In the genomic region with DNA sequence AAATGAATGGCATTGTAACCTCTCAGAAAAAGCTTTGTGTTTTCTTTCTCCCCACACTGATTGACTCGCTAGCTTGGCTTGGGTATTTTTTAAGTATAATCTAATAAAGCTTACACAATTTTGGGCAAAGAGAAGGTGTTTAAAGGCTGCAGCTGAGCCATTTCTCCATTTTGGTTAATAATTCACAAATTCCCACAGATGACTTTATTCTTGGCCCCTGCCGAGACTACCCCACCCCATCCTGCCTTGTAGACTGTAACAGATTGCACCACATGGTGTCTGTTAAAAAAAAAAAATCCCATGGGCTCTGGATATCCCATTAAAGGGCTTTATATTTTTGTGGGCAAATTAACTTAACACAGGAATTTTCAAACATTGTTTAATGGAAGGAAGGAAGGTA, we compare ENCODE assay signal across 21 mouse cellular contexts. TPM values are rescaled to one million over a fixed set of nuclear protein-coding genes. Genes with fewer than 3 reads are reported as not detected.
DNase-seq lines count a peak whose midpoint lies in the region; ATAC-seq lines count a peak whose summit lies in the region.
"Had no signal": no experiment of that assay in that cellular context is flagged by ENCODE, and none has a peak within 500 bp of the region (broad histone marks: within the 10 kb centered on the region; RNA-seq: fewer than 3 reads in every experiment).

No protein-coding gene starts in this region.

- ATAC-seq in kidney, embryonic 14.5 days (ENCODE audit: low FRiP score, low TSS enrichment), result no peak
- no peak for ATAC-seq in midbrain, embryonic 11.5 days (ENCODE audit: low FRiP score)
- no peak for ATAC-seq in midbrain, embryonic 13.5 days

- no peak overlapping the region for H3K4me2 ChIP-seq in kidney, embryonic 14.5 days (replicated peaks; ENCODE audit: low read depth, low read length)
- no peak overlapping the region for H3K4me2 ChIP-seq in midbrain, embryonic 11.5 days
- no peak overlapping the region for H3K4me2 ChIP-seq in midbrain, embryonic 13.5 days (replicated peaks)
- H3K4me2 ChIP-seq: embryonic facial prominence, embryonic 15.5 days; forebrain, embryonic 12.5 days; heart, embryonic 12.5 days; hindbrain, embryonic 14.5 days had no signal

- 0 out of 2 replicates have a peak, but pooled peaks cover 5% of the 10 kb centered on the region for H3K36me3 ChIP-seq in kidney, embryonic 14.5 days (ENCODE audit: control insufficient read depth, insufficient read depth, low read length)
- H3K36me3 ChIP-seq in midbrain, embryonic 11.5 days (ENCODE audit: control insufficient read depth, insufficient read depth, low read length), result no peaks in the 10 kb centered on the region
- no peaks in the 10 kb centered on the region for H3K36me3 ChIP-seq in midbrain, embryonic 13.5 days

- H3K9me3 ChIP-seq in kidney, embryonic 14.5 days (ENCODE audit: control insufficient read depth, low read length), result no peaks in the 10 kb centered on the region
- H3K9me3 ChIP-seq in midbrain, embryonic 11.5 days (ENCODE audit: control insufficient read depth, low read length), result no peaks in the 10 kb centered on the region
- H3K9me3 ChIP-seq in midbrain, embryonic 13.5 days, result no peaks in the 10 kb centered on the region
- H3K9me3 ChIP-seq: embryonic facial prominence, embryonic 15.5 days; forebrain, embryonic 12.5 days; heart, embryonic 12.5 days; hindbrain, embryonic 10.5 days had no signal

- WGBS in kidney, embryonic 14.5 days, result 67% methylated on average over 2 of the region's 2 CpGs
- 76% methylated on average over 2 of the region's 2 CpGs for WGBS in midbrain, embryonic 11.5 days
- 52% methylated on average over 2 of the region's 2 CpGs for WGBS in midbrain, embryonic 13.5 days

- peak; percentile 22 for DNase-seq in heart, adult 11 months
- DNase-seq in heart, adult 9 months (ENCODE audit: low spot score in 2 of 2), result no peak
- peak; percentile 42 for DNase-seq in kidney, adult 9 months
- peak; percentile 14 for DNase-seq in midbrain, embryonic 11.5 days (ENCODE audit: low spot score, missing footprints)
- no peak for DNase-seq in right cerebral cortex, postnatal 25 days
- DNase-seq: adrenal gland, adult 8-10 months; adrenal gland, postnatal 36 days; cerebellum, adult 11 months; cerebellum, adult 8-10 months; cerebellum, postnatal 14 days; embryo, embryonic 11 days; gastrocnemius, postnatal 10 days; heart, adult 2 months had no signal

- no peak overlapping the region for H3K9ac ChIP-seq in kidney, embryonic 14.5 days (ENCODE audit: low read depth, low read length)
- H3K9ac ChIP-seq in midbrain, embryonic 11.5 days (ENCODE audit: low read length), result no peak overlapping the region
- no peak overlapping the region for H3K9ac ChIP-seq in midbrain, embryonic 13.5 days (replicated peaks)
- H3K9ac ChIP-seq: embryonic facial prominence, embryonic 15.5 days; forebrain, embryonic 12.5 days; heart, embryonic 12.5 days; hindbrain, embryonic 14.5 days had no signal

- no peaks in the 10 kb centered on the region for H3K4me1 ChIP-seq in kidney, embryonic 14.5 days (ENCODE audit: control insufficient read depth, insufficient read depth, low read length)
- H3K4me1 ChIP-seq in midbrain, embryonic 11.5 days (ENCODE audit: control insufficient read depth, insufficient read depth, low read length), result no peaks in the 10 kb centered on the region
- H3K4me1 ChIP-seq in midbrain, embryonic 13.5 days (replicated peaks), result no peaks in the 10 kb centered on the region
- H3K4me1 ChIP-seq: embryonic facial prominence, embryonic 15.5 days had no signal

- no peak overlapping the region for H3K4me3 ChIP-seq in kidney, embryonic 14.5 days (ENCODE audit: low read length)
- H3K4me3 ChIP-seq in midbrain, embryonic 11.5 days (ENCODE audit: low read depth, low read length), result no peak overlapping the region
- no peak overlapping the region for H3K4me3 ChIP-seq in midbrain, embryonic 13.5 days (replicated peaks)
- H3K4me3 ChIP-seq: embryonic facial prominence, embryonic 15.5 days; erythroblast, embryonic 14.5 days; forebrain, embryonic 12.5 days; heart, adult 2 months; heart, embryonic 12.5 days; hindbrain, embryonic 10.5 days had no signal

- H3K27ac ChIP-seq in kidney, embryonic 14.5 days (ENCODE audit: low read depth, low read length), result no peak overlapping the region
- H3K27ac ChIP-seq in midbrain, embryonic 11.5 days (ENCODE audit: low read depth, low read length), result no peak overlapping the region
- H3K27ac ChIP-seq in midbrain, embryonic 13.5 days, result no peak overlapping the region
- H3K27ac ChIP-seq: embryonic facial prominence, embryonic 15.5 days; forebrain, embryonic 12.5 days; heart, adult 2 months; hindbrain, embryonic 10.5 days; hindbrain, embryonic 14.5 days had no signal

- no peaks in the 10 kb centered on the region for H3K27me3 ChIP-seq in kidney, embryonic 14.5 days (ENCODE audit: control insufficient read depth, insufficient read depth, low read length)
- H3K27me3 ChIP-seq in midbrain, embryonic 11.5 days (ENCODE audit: control insufficient read depth, insufficient read depth, low read length), result no peaks in the 10 kb centered on the region
- no peaks in the 10 kb centered on the region; the same call in 1 of the 2 replicates for H3K27me3 ChIP-seq in midbrain, embryonic 13.5 days
- H3K27me3 ChIP-seq: embryonic facial prominence, embryonic 15.5 days; forebrain, embryonic 12.5 days; heart, embryonic 12.5 days had no signal

RNA-seq across cellular contexts. Expression of a gene that starts 19.1 kb away (rescaled TPM):
- 41.6 and 47.4 TPM in 2 replicates for polyA plus RNA-seq in kidney, embryonic 14.5 days (2014; fragmentation: Nextera tagmentation; extraction: Ambion mirVana)
- polyA plus RNA-seq in midbrain, embryonic 11.5 days (2014; fragmentation: Nextera tagmentation; extraction: Ambion mirVana), result 25.4 and 30.0 TPM in 2 replicates
- 28.5 and 31.9 TPM in 2 replicates for polyA plus RNA-seq in midbrain, embryonic 13.5 days (2015; fragmentation: Nextera tagmentation; extraction: Ambion mirVana)

RNA-seq across cellular contexts. Expression of a gene that starts 19.3 kb away (rescaled TPM):
- 0.21 TPM in 1 of 2 replicates, not detected in the other for polyA plus RNA-seq in kidney, embryonic 14.5 days (2014; fragmentation: Nextera tagmentation; extraction: Ambion mirVana)
- polyA plus RNA-seq in midbrain, embryonic 11.5 days (2014; fragmentation: Nextera tagmentation; extraction: Ambion mirVana), result 0.16 TPM in 1 of 2 replicates, not detected in the other
- 0.15 and 0.17 TPM in 2 replicates for polyA plus RNA-seq in midbrain, embryonic 13.5 days (2015; fragmentation: Nextera tagmentation; extraction: Ambion mirVana)
- polyA plus RNA-seq: erythroblast, embryonic 14.5 days had no signal

RNA-seq across cellular contexts. Expression of a gene that starts 44.9 kb away (rescaled TPM):
- polyA plus RNA-seq in kidney, embryonic 14.5 days (2014; fragmentation: Nextera tagmentation; extraction: Ambion mirVana), result not detected in 2 replicates
- 3.1 and 3.8 TPM in 2 replicates for polyA plus RNA-seq in midbrain, embryonic 11.5 days (2014; fragmentation: Nextera tagmentation; extraction: Ambion mirVana)
- 6.9 and 8.1 TPM in 2 replicates for polyA plus RNA-seq in midbrain, embryonic 13.5 days (2015; fragmentation: Nextera tagmentation; extraction: Ambion mirVana)
- polyA plus RNA-seq: erythroblast, embryonic 14.5 days; heart, adult 2 months; hindbrain, embryonic 14.5 days had no signal

Comparison
In these comparisons a context has a peak if more than half of its experiments do, and no peak if none do; other contexts are left out.
1. DNase-seq: peak in heart, adult 11 months (single experiment), kidney, adult 9 months (single experiment) and midbrain, embryonic 11.5 days (single experiment); none in heart, adult 9 months (0 of 2) and right cerebral cortex, postnatal 25 days (single experiment).